Mouse (Mus musculus) erythroblast, embryonic 14.5 days (primary cell): ENCODE results near the gene Adamts12.

Experiments
- GATA1 ChIP-seq: IDR thresholded peaks from 2 replicates; pipeline ENCODE4 v1.6.1; 2012; ENCODE audit warnings: low read length, inconsistent platforms, mixed read lengths
- TAL1 ChIP-seq: IDR thresholded peaks from 3 replicates; pipeline ENCODE4 v1.6.1; 2012; ENCODE audit warnings: low read length, inconsistent platforms, mixed read lengths

- TF ChIP-seq GATA1 = no peak
- TF ChIP-seq TAL1 = no peak
Measured at GRCm38 (mm10) chr15:11145581-11145980, 81.0 kb downstream of the Adamts12 start.
